Mouse (Mus musculus) ovary, adult 18-20 months (tissue): ENCODE data around the gene Ablim2.

Experiments
- DNase-seq: peaks from one replicate; pipeline ENCODE4 v3.0.0; 2022; ENCODE audit warnings: low spot score, mixed read lengths

Ablim2 gene

GRCm38 (mm10) chr5:35888959-35889358 is 131.3 kb downstream of the Ablim2 start:
- no peak for DNase-seq

- no peak for DNase-seq
Observed at GRCm38 (mm10) chr5:35889641-35890040, 132.0 kb downstream of the Ablim2 start.

- no peak for DNase-seq
Observed at GRCm38 (mm10) chr5:35890985-35891730, 133.5 kb downstream of the Ablim2 start.

GRCm38 (mm10) chr5:35892363-35892762 is 134.7 kb downstream of the Ablim2 start:
- no peak for DNase-seq

GRCm38 (mm10) chr5:35893093-35893804 is 135.6 kb downstream of the Ablim2 start, which contains the start of gene Afap1:
TSS of gene Afap1 (plus strand) at chr5:35893319.
- DNase-seq: peak; percentile 99

- peak; percentile 43 for DNase-seq
Observed at GRCm38 (mm10) chr5:35893805-35894260, 136.2 kb downstream of the Ablim2 start.

GRCm38 (mm10) chr5:35894295-35895047 is 136.8 kb downstream of the Ablim2 start:
- DNase-seq: no peak

- DNase-seq: no peak
Observed at GRCm38 (mm10) chr5:35895926-35896325, 138.2 kb downstream of the Ablim2 start.

- no peak for DNase-seq
Observed at GRCm38 (mm10) chr5:35896556-35896955, 138.9 kb downstream of the Ablim2 start.

- DNase-seq: no peak
Observed at GRCm38 (mm10) chr5:35897147-35897546, 139.5 kb downstream of the Ablim2 start.

- DNase-seq: no peak
Observed at GRCm38 (mm10) chr5:35898114-35898513, 140.4 kb downstream of the Ablim2 start.

GRCm38 (mm10) chr5:35898994-35899393 is 141.3 kb downstream of the Ablim2 start:
- DNase-seq: no peak

- no peak for DNase-seq
Observed at GRCm38 (mm10) chr5:35900401-35901225, 142.9 kb downstream of the Ablim2 start.

GRCm38 (mm10) chr5:35901226-35901809 is 143.6 kb downstream of the Ablim2 start:
- no peak for DNase-seq

GRCm38 (mm10) chr5:35903456-35903855 is 145.8 kb downstream of the Ablim2 start:
- DNase-seq: no peak

GRCm38 (mm10) chr5:35905283-35905682 is 147.6 kb downstream of the Ablim2 start:
- no peak for DNase-seq

GRCm38 (mm10) chr5:35907090-35907489 is 149.4 kb downstream of the Ablim2 start:
- DNase-seq: no peak

GRCm38 (mm10) chr5:35907633-35908426 is 150.2 kb downstream of the Ablim2 start:
- DNase-seq: peak; percentile 62

- DNase-seq: no peak
Observed at GRCm38 (mm10) chr5:35908626-35909443, 151.2 kb downstream of the Ablim2 start.
